Mouse (Mus musculus): ENCODE results near the gene Gins1. TPM values are rescaled to one million over a fixed set of nuclear protein-coding genes. Genes with fewer than 3 reads are reported as not detected.

The Gins1 gene
- polyA plus RNA-seq, 1 experiment = 19.7 TPM

- Histone ChIP-seq H3K4me3 (ENCODE audit: insufficient read depth, low read length) (peak overlapping the region; percentile 76), H3K27ac (ENCODE audit: insufficient read depth, low read length) (no peak overlapping the region), H3K4me1 (ENCODE audit: control insufficient read depth, insufficient read depth, low read length) (no peaks in the 10 kb centered on the region)
- TF ChIP-seq POLR2A (IDR thresholded peaks at IDR 0.05; ENCODE audit: low read depth, low read length) (peak; percentile 43), CTCF (IDR thresholded peaks at IDR 0.05; ENCODE audit: borderline replicate concordance, insufficient read depth, low read length) (no peak)
Observed at GRCm38 (mm10) chr2:150909429-150910039, 4.3 kb downstream of the Gins1 start.

GRCm38 (mm10) chr2:150910295-150910881 is 5.2 kb downstream of the Gins1 start:
- Histone ChIP-seq H3K4me1 (ENCODE audit: control insufficient read depth, insufficient read depth, low read length) (no peaks in the 10 kb centered on the region), H3K27ac (ENCODE audit: insufficient read depth, low read length) (no peak overlapping the region), H3K4me3 (ENCODE audit: insufficient read depth, low read length) (peak overlapping the region; percentile 76)
- TF ChIP-seq CTCF (IDR thresholded peaks at IDR 0.05; ENCODE audit: borderline replicate concordance, insufficient read depth, low read length) = no peak
- TF ChIP-seq POLR2A (IDR thresholded peaks at IDR 0.05; ENCODE audit: low read depth, low read length) = no peak

GRCm38 (mm10) chr2:150914781-150915515 is 9.7 kb downstream of the Gins1 start:
- TF ChIP-seq POLR2A (IDR thresholded peaks at IDR 0.05; ENCODE audit: low read depth, low read length) (no peak), CTCF (IDR thresholded peaks at IDR 0.05; ENCODE audit: borderline replicate concordance, insufficient read depth, low read length) (no peak)
- no peak overlapping the region for H3K4me3 ChIP-seq (ENCODE audit: insufficient read depth, low read length)
- no peaks in the 10 kb centered on the region for H3K4me1 ChIP-seq (ENCODE audit: control insufficient read depth, insufficient read depth, low read length)
- H3K27ac ChIP-seq (ENCODE audit: insufficient read depth, low read length) = no peak overlapping the region

- Histone ChIP-seq H3K4me3 (ENCODE audit: insufficient read depth, low read length) (no peak overlapping the region), H3K27ac (ENCODE audit: insufficient read depth, low read length) (no peak overlapping the region), H3K4me1 (ENCODE audit: control insufficient read depth, insufficient read depth, low read length) (no peaks in the 10 kb centered on the region)
- TF ChIP-seq CTCF (IDR thresholded peaks at IDR 0.05; ENCODE audit: borderline replicate concordance, insufficient read depth, low read length) = no peak
- TF ChIP-seq POLR2A (IDR thresholded peaks at IDR 0.05; ENCODE audit: low read depth, low read length) = no peak
Observed at GRCm38 (mm10) chr2:150915786-150916185, 10.6 kb downstream of the Gins1 start.

- TF ChIP-seq CTCF (IDR thresholded peaks at IDR 0.05; ENCODE audit: borderline replicate concordance, insufficient read depth, low read length) (no peak), POLR2A (IDR thresholded peaks at IDR 0.05; ENCODE audit: low read depth, low read length) (no peak)
- Histone ChIP-seq H3K27ac (ENCODE audit: insufficient read depth, low read length) (no peak overlapping the region), H3K4me1 (ENCODE audit: control insufficient read depth, insufficient read depth, low read length) (no peaks in the 10 kb centered on the region), H3K4me3 (ENCODE audit: insufficient read depth, low read length) (no peak overlapping the region)
Observed at GRCm38 (mm10) chr2:150918720-150919119, 13.5 kb downstream of the Gins1 start.

GRCm38 (mm10) chr2:150920543-150920942 is 15.3 kb downstream of the Gins1 start:
- Histone ChIP-seq H3K4me1 (ENCODE audit: control insufficient read depth, insufficient read depth, low read length) (no peaks in the 10 kb centered on the region; the same call in 1 of the 2 replicates), H3K27ac (ENCODE audit: insufficient read depth, low read length) (no peak overlapping the region), H3K4me3 (ENCODE audit: insufficient read depth, low read length) (no peak overlapping the region)
- TF ChIP-seq CTCF (IDR thresholded peaks at IDR 0.05; ENCODE audit: borderline replicate concordance, insufficient read depth, low read length) (no peak), POLR2A (IDR thresholded peaks at IDR 0.05; ENCODE audit: low read depth, low read length) (no peak)

GRCm38 (mm10) chr2:150921697-150922096 is 16.5 kb downstream of the Gins1 start:
- Histone ChIP-seq H3K27ac (ENCODE audit: insufficient read depth, low read length) (no peak overlapping the region), H3K4me1 (ENCODE audit: control insufficient read depth, insufficient read depth, low read length) (no peaks in the 10 kb centered on the region; the same call in 1 of the 2 replicates), H3K4me3 (ENCODE audit: insufficient read depth, low read length) (no peak overlapping the region)
- TF ChIP-seq CTCF (IDR thresholded peaks at IDR 0.05; ENCODE audit: borderline replicate concordance, insufficient read depth, low read length) (no peak), POLR2A (IDR thresholded peaks at IDR 0.05; ENCODE audit: low read depth, low read length) (no peak)

GRCm38 (mm10) chr2:150922165-150922564 is 17.0 kb downstream of the Gins1 start:
- Histone ChIP-seq H3K4me1 (ENCODE audit: control insufficient read depth, insufficient read depth, low read length) (no peaks in the 10 kb centered on the region; the same call in 1 of the 2 replicates), H3K27ac (ENCODE audit: insufficient read depth, low read length) (no peak overlapping the region), H3K4me3 (ENCODE audit: insufficient read depth, low read length) (no peak overlapping the region)
- no peak for TF ChIP-seq POLR2A (IDR thresholded peaks at IDR 0.05; ENCODE audit: low read depth, low read length)
- no peak for TF ChIP-seq CTCF (IDR thresholded peaks at IDR 0.05; ENCODE audit: borderline replicate concordance, insufficient read depth, low read length)

- no peak overlapping the region for H3K4me3 ChIP-seq (ENCODE audit: insufficient read depth, low read length)
- no peak overlapping the region for H3K27ac ChIP-seq (ENCODE audit: insufficient read depth, low read length)
- no peak for TF ChIP-seq POLR2A (IDR thresholded peaks at IDR 0.05; ENCODE audit: low read depth, low read length)
- TF ChIP-seq CTCF (IDR thresholded peaks at IDR 0.05; ENCODE audit: borderline replicate concordance, insufficient read depth, low read length) = no peak
- no peaks in the 10 kb centered on the region; the same call in 1 of the 2 replicates for H3K4me1 ChIP-seq (ENCODE audit: control insufficient read depth, insufficient read depth, low read length)
Observed at GRCm38 (mm10) chr2:150923026-150923425, 17.8 kb downstream of the Gins1 start.

- TF ChIP-seq CTCF (IDR thresholded peaks at IDR 0.05; ENCODE audit: borderline replicate concordance, insufficient read depth, low read length) = no peak
- no peak for TF ChIP-seq POLR2A (IDR thresholded peaks at IDR 0.05; ENCODE audit: low read depth, low read length)
- H3K4me1 ChIP-seq (ENCODE audit: control insufficient read depth, insufficient read depth, low read length) = no peaks in the 10 kb centered on the region; the same call in 1 of the 2 replicates
- no peak overlapping the region for H3K4me3 ChIP-seq (ENCODE audit: insufficient read depth, low read length)
- H3K27ac ChIP-seq (ENCODE audit: insufficient read depth, low read length) = no peak overlapping the region
Observed at GRCm38 (mm10) chr2:150923505-150923904, 18.3 kb downstream of the Gins1 start.

Data from embryonic fibroblast, embryonic 13.5 days (primary cell).